Mouse (Mus musculus) intestine, postnatal 0 days (tissue): ENCODE measurements at regions not wholly inside any gene's neighbourhood (a gene's known extent, or its start where the extent isn't known, plus 50 kb on each side); places are given as distances from the start of the nearest gene placed in this dataset.

Source experiments
- ATAC-seq: fragments of 200-750 bp; cut with Nextera tagmentation; 2 replicates; pipeline ENCODE4 v1.8.0; 2017; ENCODE audit warnings: mild to moderate bottlenecking, moderate TSS enrichment, moderate library complexity
- H3K27ac ChIP-seq: fragments of 300-500 bp; sonication (generic); 2 replicates; pipeline ENCODE4 v1.5.1; 2014; ENCODE audit warnings: mild to moderate bottlenecking, low read depth, low read length, moderate library complexity
- H3K27me3 ChIP-seq: fragments of 300-500 bp; sonication (generic); replicated peaks from 2 replicates; pipeline ENCODE4 v1.6.1; 2014; ENCODE audit warnings: low read length, mixed read lengths; ENCODE audit not compliant: control insufficient read depth, insufficient read depth
- H3K36me3 ChIP-seq: fragments of 300-500 bp; sonication (generic); 2 replicates; pipeline ENCODE4 v1.6.1; 2014; ENCODE audit warnings: mild to moderate bottlenecking, moderate library complexity; ENCODE audit not compliant: control insufficient read depth, insufficient read depth
- H3K4me1 ChIP-seq: fragments of 300-500 bp; sonication (generic); replicated peaks from 2 replicates; pipeline ENCODE4 v1.6.1; 2014; ENCODE audit warnings: antibody characterized with exemption, low read length, mixed read lengths; ENCODE audit not compliant: control insufficient read depth, insufficient read depth
- H3K4me2 ChIP-seq: fragments of 300-500 bp; sonication (generic); replicated peaks from 2 replicates; pipeline ENCODE4 v1.6.1; 2014; ENCODE audit warnings: low read depth, mild to moderate bottlenecking, moderate library complexity
- H3K4me3 ChIP-seq: fragments of 300-500 bp; sonication (generic); 2 replicates; pipeline ENCODE4 v1.5.1; 2014; ENCODE audit warnings: low read depth, low read length
- H3K9ac ChIP-seq: fragments of 300-500 bp; sonication (generic); 2 replicates; pipeline ENCODE4 v1.6.1; 2014; ENCODE audit warnings: mild to moderate bottlenecking, low read depth, low read length
- H3K9me3 ChIP-seq: fragments of 300-500 bp; sonication (generic); 2 replicates; pipeline ENCODE4 v1.6.1; 2016; ENCODE audit warnings: mixed run types; ENCODE audit not compliant: control insufficient read depth
- CTCF ChIP-seq: sonication (generic); IDR thresholded peaks from 2 replicates; pipeline ENCODE4 v1.5.1; 2016; ENCODE audit warnings: low read depth, mild to moderate bottlenecking, control low read depth, antibody characterized with exemption, moderate library complexity
- WGBS: fragments of 180-500 bp; shearing (Covaris S2); extraction: QIAGEN DNeasy Blood & Tissue Kit; methylation state at CpG from one replicate; pipeline ENCODE4 v1.1.7; 2014; 5-methylcytosine and 5-hydroxymethylcytosine counted together

DNA sequence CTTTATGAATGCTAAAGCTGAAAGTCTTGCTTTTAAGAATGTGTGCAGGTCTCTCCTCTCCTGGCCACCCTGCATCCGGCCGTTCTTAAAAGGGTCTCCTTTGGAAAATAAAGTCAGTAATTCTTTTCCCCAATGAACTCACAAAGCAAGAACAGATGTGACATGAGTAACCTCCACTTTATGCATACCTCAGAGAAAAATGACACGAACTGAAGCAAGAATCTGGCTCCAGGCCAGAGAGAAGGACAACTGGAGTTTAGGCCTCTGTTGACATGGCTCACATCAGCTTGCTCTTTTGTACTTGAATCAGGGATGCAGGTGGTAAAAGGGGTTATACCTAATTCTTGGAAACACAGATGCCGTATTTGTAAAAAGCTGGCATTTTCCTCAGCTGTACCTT, 368.0 kb upstream of the Pappa start:
- no peak for ATAC-seq
- 83% methylated on average over 4 of the region's 4 CpGs for WGBS
- H3K4me1 ChIP-seq = no peaks in the 10 kb centered on the region
- no peak overlapping the region for H3K4me3 ChIP-seq
- H3K27ac ChIP-seq = no peak overlapping the region
- no peak for TF ChIP-seq CTCF
- no peaks in the 10 kb centered on the region for H3K27me3 ChIP-seq
- no peaks in the 10 kb centered on the region for H3K9me3 ChIP-seq
- no peak overlapping the region for H3K9ac ChIP-seq
- no peaks in the 10 kb centered on the region for H3K36me3 ChIP-seq
- no peak overlapping the region for H3K4me2 ChIP-seq

GRCm38 (mm10) chr4:64768610-64769009, 355.4 kb upstream of the Pappa start:
- 69% methylated on average over 1 of the region's 1 CpGs for WGBS
- Histone ChIP-seq H3K4me2 (no peak overlapping the region), H3K27me3 (no peaks in the 10 kb centered on the region), H3K9ac (no peak overlapping the region), H3K27ac (no peak overlapping the region), H3K4me1 (no peaks in the 10 kb centered on the region), H3K4me3 (no peak overlapping the region), H3K9me3 (no peaks in the 10 kb centered on the region), H3K36me3 (no peaks in the 10 kb centered on the region)
- ATAC-seq = no peak
- TF ChIP-seq CTCF = no peak

DNA sequence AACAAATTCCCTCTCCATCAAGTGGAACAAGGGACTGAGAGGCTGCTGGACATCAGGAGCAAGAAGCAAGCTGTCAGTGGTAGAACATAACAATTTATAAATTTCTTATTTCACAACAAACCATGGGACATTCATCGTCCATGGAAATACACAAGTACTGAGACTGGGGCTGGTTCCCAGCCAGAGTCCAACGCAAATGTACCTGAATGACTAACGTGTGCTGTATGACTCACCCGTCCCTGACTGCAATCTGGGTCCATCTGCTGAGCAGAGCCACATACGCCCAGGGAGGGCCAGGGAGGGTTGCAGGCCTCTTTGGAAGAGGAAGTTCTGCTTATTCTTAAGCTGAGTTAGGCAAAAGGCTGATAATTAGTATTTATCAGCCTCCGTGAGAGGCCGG, 320.1 kb upstream of the Pappa start:
- H3K27ac ChIP-seq = no peak overlapping the region
- no peak overlapping the region for H3K9ac ChIP-seq
- WGBS = 35% methylated on average over 7 of the region's 7 CpGs
- no peak overlapping the region for H3K4me3 ChIP-seq
- no peaks in the 10 kb centered on the region for H3K9me3 ChIP-seq
- ATAC-seq = peak; percentile 98
- H3K27me3 ChIP-seq = no peaks in the 10 kb centered on the region
- no peaks in the 10 kb centered on the region for H3K36me3 ChIP-seq
- no peaks in the 10 kb centered on the region for H3K4me1 ChIP-seq
- no peak overlapping the region for H3K4me2 ChIP-seq
- TF ChIP-seq CTCF = no peak

GRCm38 (mm10) chr4:64804996-64805395, 319.0 kb upstream of the Pappa start:
- Histone ChIP-seq H3K4me3 (no peak overlapping the region), H3K27ac (no peak overlapping the region), H3K9ac (no peak overlapping the region), H3K4me1 (no peaks in the 10 kb centered on the region), H3K36me3 (no peaks in the 10 kb centered on the region), H3K27me3 (no peaks in the 10 kb centered on the region), H3K9me3 (no peaks in the 10 kb centered on the region), H3K4me2 (no peak overlapping the region)
- WGBS = 69% methylated on average over 2 of the region's 2 CpGs
- ATAC-seq = no peak
- TF ChIP-seq CTCF = no peak

- no peak for ATAC-seq
- H3K9ac ChIP-seq = no peak overlapping the region
- WGBS = 100% methylated on average over 1 of the region's 1 CpGs
Measured at GRCm38 (mm10) chr4:64807148-64807547, 316.8 kb upstream of the Pappa start.

DNA sequence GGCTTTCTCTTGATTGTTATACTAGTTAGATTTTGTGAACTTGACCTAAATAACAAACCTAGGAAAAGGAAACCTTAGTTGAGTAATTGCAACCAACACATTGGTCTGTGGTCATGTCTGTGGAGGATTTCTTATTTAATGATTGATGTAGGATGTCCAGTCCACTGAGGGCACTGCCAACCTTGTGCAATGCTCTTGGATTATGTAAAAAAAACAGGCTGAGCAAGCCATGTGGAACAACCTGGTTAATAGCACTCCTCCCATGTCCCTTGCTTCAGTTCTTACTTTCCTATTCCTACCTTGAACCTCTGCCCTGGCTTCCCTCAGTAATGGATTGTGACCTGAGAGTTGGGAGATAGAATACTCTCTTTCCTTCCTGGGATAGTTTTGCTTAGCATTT, 312.0 kb upstream of the Pappa start:
- no peak for TF ChIP-seq CTCF
- Histone ChIP-seq H3K4me3 (no peak overlapping the region), H3K27ac (no peak overlapping the region), H3K9me3 (no peaks in the 10 kb centered on the region), H3K27me3 (no peaks in the 10 kb centered on the region), H3K4me1 (no peaks in the 10 kb centered on the region), H3K36me3 (no peaks in the 10 kb centered on the region), H3K4me2 (no peak overlapping the region), H3K9ac (no peak overlapping the region)
- ATAC-seq = no peak

More at GRCm38 (mm10) chr4:64807148-64807547, 316.8 kb upstream of the Pappa start:
- no peak overlapping the region for H3K4me3 ChIP-seq
- H3K4me1 ChIP-seq = no peaks in the 10 kb centered on the region
- H3K27ac ChIP-seq = no peak overlapping the region
- H3K27me3 ChIP-seq = no peaks in the 10 kb centered on the region
- H3K36me3 ChIP-seq = no peaks in the 10 kb centered on the region
- no peak overlapping the region for H3K4me2 ChIP-seq
- H3K9me3 ChIP-seq = no peaks in the 10 kb centered on the region
- TF ChIP-seq CTCF = no peak

DNA sequence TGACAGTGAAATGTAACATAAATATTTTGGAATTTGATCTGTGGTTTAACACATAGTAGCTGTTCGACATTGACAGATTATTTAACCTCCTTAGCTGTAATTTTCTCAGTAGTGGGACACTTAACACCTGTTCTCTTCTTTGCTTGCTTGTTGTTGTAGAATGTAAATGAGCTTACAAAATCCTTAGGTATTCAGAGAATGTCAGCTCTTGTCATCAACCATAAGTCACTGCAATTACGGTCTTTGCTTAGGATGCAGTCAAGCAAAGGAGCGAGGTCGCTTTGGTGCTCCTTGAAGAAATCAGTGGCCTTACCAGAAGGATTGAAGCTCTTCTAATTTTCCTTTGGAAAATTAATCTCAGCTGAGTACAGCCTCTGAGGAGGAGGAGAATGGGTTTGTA, 311.2 kb upstream of the Pappa start:
- ATAC-seq = no peak
- WGBS = 79% methylated on average over 4 of the region's 4 CpGs
- H3K36me3 ChIP-seq = no peaks in the 10 kb centered on the region
- H3K27ac ChIP-seq = no peak overlapping the region
- no peak overlapping the region for H3K9ac ChIP-seq
- no peaks in the 10 kb centered on the region for H3K4me1 ChIP-seq
- no peaks in the 10 kb centered on the region for H3K9me3 ChIP-seq
- no peaks in the 10 kb centered on the region for H3K27me3 ChIP-seq
- no peak overlapping the region for H3K4me2 ChIP-seq
- TF ChIP-seq CTCF = no peak
- no peak overlapping the region for H3K4me3 ChIP-seq
